Mouse (Mus musculus) forebrain, postnatal 0 days (tissue): ENCODE measurements around the gene Zfp385b. TPM values are rescaled to one million over a fixed set of nuclear protein-coding genes. Genes with fewer than 3 reads are reported as not detected.
A peak's percentile ranks its signal among the peaks of the same experiment; 100 is the strongest.

ENCODE experiments used
- ATAC-seq: fragments of 200-750 bp; cut with Nextera tagmentation; 2 replicates; pipeline ENCODE4 v1.8.0; 2017; ENCODE audit warnings: mild to moderate bottlenecking, moderate library complexity
- DNase-seq: peaks from one replicate; pipeline ENCODE4 v3.0.0-alpha.2; 2015
- H3K27ac ChIP-seq: fragments of 300-500 bp; sonication (generic); 2 replicates; pipeline ENCODE4 v1.5.1; 2014; ENCODE audit warnings: low read depth, mild to moderate bottlenecking, antibody characterized with exemption, low read length, moderate library complexity, mixed read lengths
- H3K27me3 ChIP-seq: fragments of 300-500 bp; sonication (generic); 2 replicates; pipeline ENCODE4 v1.6.1; 2014; ENCODE audit warnings: mild to moderate bottlenecking, low read length, mixed read lengths; ENCODE audit not compliant: insufficient read depth
- H3K36me3 ChIP-seq: fragments of 300-500 bp; sonication (generic); 2 replicates; pipeline ENCODE4 v1.6.1; 2014; ENCODE audit warnings: mild to moderate bottlenecking, moderate library complexity; ENCODE audit not compliant: insufficient read depth
- H3K4me1 ChIP-seq: fragments of 300-500 bp; sonication (generic); 2 replicates; pipeline ENCODE4 v1.6.1; 2014; ENCODE audit warnings: antibody characterized with exemption; ENCODE audit not compliant: insufficient read depth
- H3K4me2 ChIP-seq: fragments of 300-500 bp; sonication (generic); 2 replicates; pipeline ENCODE4 v1.6.1; 2014; ENCODE audit warnings: low read depth, mild to moderate bottlenecking, moderate library complexity
- H3K4me3 ChIP-seq: fragments of 300-500 bp; sonication (generic); 2 replicates; pipeline ENCODE4 v1.5.1; 2014; ENCODE audit warnings: low read depth, low read length, mixed read lengths
- H3K9ac ChIP-seq: fragments of 300-500 bp; sonication (generic); 2 replicates; pipeline ENCODE4 v1.6.1; 2014; ENCODE audit warnings: mild to moderate bottlenecking
- H3K9me3 ChIP-seq: fragments of 300-500 bp; sonication (generic); 2 replicates; pipeline ENCODE4 v1.6.1; 2016; ENCODE audit warnings: low read length
- CTCF ChIP-seq: sonication (generic); IDR thresholded peaks from 2 replicates; pipeline ENCODE4 v1.5.1; 2016; ENCODE audit warnings: antibody characterized with exemption, control low read depth, low read depth
- WGBS: fragments of 180-500 bp; shearing (Covaris S2); extraction: QIAGEN DNeasy Blood & Tissue Kit; methylation state at CpG from one replicate; pipeline ENCODE4 v1.1.7; 2014; 5-methylcytosine and 5-hydroxymethylcytosine counted together
- polyA plus RNA-seq: library from polyadenylated mRNA; unstranded; fragments of >200 nt; fragmentation: Nextera tagmentation; extraction: Ambion mirVana; gene quantifications from 2 replicates; pipeline ENCODE4 v1.2.1, GENCODE M21; 2015
- total RNA-seq: library from RNA; depleted of rRNA; stranded (reverse); fragments of >200 nt; gene quantifications from 2 replicates; pipeline ENCODE4 v1.2.3, GENCODE M21; 2014

The Zfp385b gene
- total and polyA plus RNA-seq, 2 experiments from 2014 or later, result 10.0 to 20.4 TPM

- Histone ChIP-seq H3K36me3 (no peaks in the 10 kb centered on the region), H3K9ac (no peak overlapping the region), H3K4me1 (no peaks in the 10 kb centered on the region), H3K4me2 (no peak overlapping the region), H3K4me3 (no peak overlapping the region), H3K27me3 (no peaks in the 10 kb centered on the region), H3K9me3 (no peaks in the 10 kb centered on the region), H3K27ac (no peak overlapping the region)
- 53% methylated on average over 7 of the region's 7 CpGs for WGBS
- DNase-seq (no peak), ATAC-seq (no peak)
- no peak for TF ChIP-seq CTCF
Observed at GRCm38 (mm10) chr2:77826133-77826828, 6.8 kb upstream of the Zfp385b start.

DNA sequence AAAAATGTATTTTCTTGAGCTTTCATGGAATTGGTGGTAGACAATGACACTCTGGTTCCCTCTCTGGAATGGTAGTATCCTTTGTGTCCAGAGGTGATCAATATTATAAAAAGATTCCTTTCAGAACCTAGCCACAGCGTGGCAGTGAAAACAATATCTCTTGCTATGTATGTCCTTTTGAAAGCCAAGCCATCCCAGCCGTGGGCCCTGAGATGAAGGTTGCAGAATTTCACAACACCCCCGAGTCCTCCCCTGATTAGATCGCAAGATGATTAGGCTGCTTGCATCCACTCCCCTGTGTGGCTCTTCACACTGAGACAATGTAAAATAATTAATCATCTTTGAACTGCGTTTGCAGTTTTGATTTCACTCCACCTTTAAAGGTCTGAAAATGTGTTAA, 3.6 kb upstream of the Zfp385b start:
- Histone ChIP-seq H3K4me2 (no peak overlapping the region), H3K9ac (no peak overlapping the region), H3K4me3 (no peak overlapping the region), H3K27ac (no peak overlapping the region), H3K36me3 (no peaks in the 10 kb centered on the region), H3K4me1 (no peaks in the 10 kb centered on the region), H3K9me3 (no peaks in the 10 kb centered on the region), H3K27me3 (peaks cover 3% of the 10 kb centered on the region)
- ATAC-seq, result no peak
- WGBS, result 83% methylated on average over 5 of the region's 5 CpGs
- no peak for DNase-seq
- TF ChIP-seq CTCF, result no peak

- DNase-seq (peak; percentile 17), ATAC-seq (no peak)
- H3K4me2 ChIP-seq, result peak overlapping the region; percentile 96
Observed at GRCm38 (mm10) chr2:77817357-77817894, 2.0 kb downstream of the Zfp385b start.

DNA sequence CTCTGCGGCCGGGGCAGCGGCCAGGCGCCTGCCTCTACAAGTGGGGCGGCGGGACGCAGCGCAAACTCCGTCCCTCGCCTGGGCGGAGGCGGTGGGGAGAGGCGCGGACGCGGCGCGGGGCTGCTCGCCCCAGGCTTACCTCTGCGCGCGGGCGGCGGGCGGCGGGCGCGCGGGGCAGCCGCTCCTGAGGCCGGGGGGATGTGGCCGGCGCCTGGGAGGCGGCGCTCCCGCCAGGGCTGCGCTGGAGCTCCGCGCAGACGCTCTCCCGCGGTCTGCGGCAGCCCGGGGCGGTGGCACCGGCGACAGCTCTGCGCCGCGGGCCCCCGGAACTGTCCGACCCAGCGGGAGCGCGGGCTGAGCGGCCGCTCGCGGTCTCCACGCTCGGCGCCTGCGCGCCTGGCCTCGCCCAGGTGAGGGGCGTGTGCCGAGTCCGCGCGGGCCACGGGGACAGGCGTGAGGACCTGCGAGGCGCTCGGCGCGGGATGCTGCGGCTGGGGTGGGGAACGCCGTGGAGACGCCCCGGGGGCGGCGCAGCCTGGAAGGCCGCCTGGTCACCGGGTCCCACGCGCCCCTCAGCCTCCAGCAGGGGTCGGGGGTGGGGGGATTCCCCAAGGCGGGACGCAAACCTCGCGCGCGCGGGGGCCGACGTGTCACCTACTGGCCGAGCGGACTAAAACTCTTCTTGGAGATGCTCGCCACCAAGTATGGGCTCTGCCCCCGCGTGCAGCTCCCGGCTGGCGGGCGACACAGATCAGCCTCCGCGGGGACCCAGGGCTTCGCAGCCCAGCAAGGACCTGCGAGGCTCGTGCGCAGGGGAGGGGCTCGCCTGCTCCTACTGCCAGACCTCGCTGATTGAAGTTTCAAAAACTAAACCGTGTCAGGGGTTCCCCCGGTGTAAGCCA, 2.8 kb downstream of the Zfp385b start:
- no peak for TF ChIP-seq CTCF
- DNase-seq (peak; percentile 52), ATAC-seq (peak; percentile 82)
- Histone ChIP-seq H3K4me2 (peak overlapping the region; percentile 96), H3K27me3 (peaks cover 5% of the 10 kb centered on the region), H3K36me3 (no peaks in the 10 kb centered on the region), H3K9ac (peak overlapping the region; percentile 62), H3K27ac (peak overlapping the region; percentile 59), H3K4me3 (peak overlapping the region; percentile 75), H3K9me3 (no peaks in the 10 kb centered on the region), H3K4me1 (0 out of 2 replicates have a peak, but pooled peaks cover 5% of the 10 kb centered on the region)
- WGBS, result 1% methylated on average over 79 of the region's 116 CpGs

More at GRCm38 (mm10) chr2:77817357-77817894, 2.0 kb downstream of the Zfp385b start:
- no peak for TF ChIP-seq CTCF
- H3K9ac ChIP-seq, result peak overlapping the region; percentile 62
- no peaks in the 10 kb centered on the region for H3K9me3 ChIP-seq
- 23% methylated on average over 12 of the region's 12 CpGs for WGBS
- H3K36me3 ChIP-seq, result no peaks in the 10 kb centered on the region
- 0 out of 2 replicates have a peak overlapping the region, but pooled peaks have one; percentile 59 for H3K27ac ChIP-seq
- H3K27me3 ChIP-seq, result peaks cover 5% of the 10 kb centered on the region
- 0 out of 2 replicates have a peak, but pooled peaks cover 5% of the 10 kb centered on the region for H3K4me1 ChIP-seq
- H3K4me3 ChIP-seq, result peak overlapping the region; percentile 75

GRCm38 (mm10) chr2:77815775-77816412, 3.5 kb downstream of the Zfp385b start:
- Histone ChIP-seq H3K9me3 (no peaks in the 10 kb centered on the region), H3K4me2 (peak overlapping the region; percentile 96), H3K27me3 (peaks cover 5% of the 10 kb centered on the region), H3K4me1 (0 out of 2 replicates have a peak, but pooled peaks cover 5% of the 10 kb centered on the region), H3K27ac (peak overlapping the region; percentile 59), H3K4me3 (peak overlapping the region; percentile 75), H3K9ac (peak overlapping the region; percentile 62), H3K36me3 (no peaks in the 10 kb centered on the region)
- ATAC-seq, result no peak; the same call in 1 of the 2 replicates
- TF ChIP-seq CTCF, result no peak
- DNase-seq, result peak; percentile 25
- WGBS, result 5% methylated on average over 20 of the region's 20 CpGs

DNA sequence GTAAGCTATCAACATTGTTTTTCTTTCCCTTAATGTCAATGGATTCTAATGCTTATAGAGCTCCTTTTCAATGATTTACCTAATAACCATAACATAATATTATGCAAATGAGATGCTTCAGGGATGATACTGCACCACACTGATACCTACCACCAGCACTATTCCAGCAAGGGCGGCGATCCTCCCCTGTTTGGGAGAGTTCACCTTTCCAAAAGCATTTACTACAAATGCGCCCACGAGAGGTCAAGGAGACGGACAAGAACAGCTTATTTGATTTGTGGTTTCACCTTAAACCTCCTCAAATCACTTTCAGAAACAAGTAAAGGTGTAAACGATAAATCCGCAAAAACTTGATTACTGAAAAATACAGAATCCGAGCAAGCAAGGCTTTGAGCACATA, 4.5 kb downstream of the Zfp385b start:
- no peak for TF ChIP-seq CTCF
- no peak overlapping the region for H3K9ac ChIP-seq
- no peak for DNase-seq
- peak overlapping the region; percentile 96; the same call in 1 of the 2 replicates for H3K4me2 ChIP-seq
- 0 out of 2 replicates have a peak, but pooled peaks cover 5% of the 10 kb centered on the region for H3K4me1 ChIP-seq
- no peak overlapping the region for H3K4me3 ChIP-seq
- H3K27ac ChIP-seq, result no peak overlapping the region
- no peaks in the 10 kb centered on the region for H3K36me3 ChIP-seq
- no peaks in the 10 kb centered on the region for H3K9me3 ChIP-seq
- ATAC-seq, result no peak
- peaks cover 5% of the 10 kb centered on the region for H3K27me3 ChIP-seq
- 87% methylated on average over 8 of the region's 8 CpGs for WGBS
